Mouse (Mus musculus) right cerebral cortex, postnatal 4 days (tissue): ENCODE results near the gene Vps35l.
A peak's percentile ranks its signal among the peaks of the same experiment; 100 is the strongest.

Source experiments
- DNase-seq: peaks from one replicate; pipeline ENCODE4 v3.0.0-alpha.2; 2022

The Vps35l gene

DNA sequence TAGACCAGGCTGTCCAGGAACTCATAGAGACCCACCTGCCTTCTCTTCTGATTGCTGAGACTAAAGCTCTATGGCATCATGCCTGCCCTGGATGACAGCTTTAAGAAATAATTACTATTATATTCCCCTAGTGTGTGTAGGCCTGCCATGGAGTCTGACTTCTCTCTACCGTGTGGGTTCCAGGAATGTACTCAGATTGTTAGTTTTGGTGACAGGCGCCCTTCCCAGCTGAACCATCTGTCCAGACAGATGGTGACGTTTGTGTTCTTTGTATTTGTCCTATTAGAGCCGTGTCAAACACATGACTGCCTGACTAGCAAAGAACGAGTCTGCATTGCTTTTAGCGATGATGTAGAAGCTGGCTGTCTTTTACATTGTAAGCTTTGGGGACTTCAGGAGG, 38.5 kb downstream of the Vps35l start:
- DNase-seq, result no peak

DNA sequence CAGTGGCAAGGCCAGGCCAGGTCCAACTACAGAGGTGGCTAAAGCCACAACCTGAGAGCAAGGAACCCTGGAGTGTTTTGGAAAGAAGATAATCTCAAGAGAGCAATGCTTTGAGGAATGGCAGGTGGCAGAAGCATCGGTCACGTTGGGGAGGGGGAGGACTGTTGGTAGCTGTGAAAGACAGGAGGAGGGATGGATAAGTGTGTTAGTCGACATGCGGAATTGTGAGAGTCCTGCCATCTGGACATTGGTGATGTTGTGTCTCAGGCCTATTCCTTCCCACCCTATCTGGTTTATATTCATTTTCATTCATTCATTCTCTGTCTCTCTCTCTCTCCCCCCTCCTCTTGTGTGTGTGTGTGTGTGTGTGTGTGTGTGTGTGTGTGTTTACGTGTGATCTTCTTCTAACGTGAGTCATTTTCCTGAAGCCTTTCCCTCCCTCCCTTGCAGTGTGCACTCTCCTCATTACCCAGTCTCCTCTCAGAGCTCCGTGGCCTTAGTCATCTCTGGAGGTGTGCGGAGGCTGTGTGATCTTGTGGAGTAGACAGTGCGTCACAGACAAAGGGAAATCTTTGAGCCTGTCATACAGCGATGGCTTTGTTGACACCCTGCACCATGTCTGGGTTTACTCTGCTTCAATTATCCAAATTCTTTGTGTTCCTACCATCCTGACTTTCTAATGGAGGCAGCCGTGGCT, 43.4 kb downstream of the Vps35l start:
- DNase-seq, result no peak

DNA sequence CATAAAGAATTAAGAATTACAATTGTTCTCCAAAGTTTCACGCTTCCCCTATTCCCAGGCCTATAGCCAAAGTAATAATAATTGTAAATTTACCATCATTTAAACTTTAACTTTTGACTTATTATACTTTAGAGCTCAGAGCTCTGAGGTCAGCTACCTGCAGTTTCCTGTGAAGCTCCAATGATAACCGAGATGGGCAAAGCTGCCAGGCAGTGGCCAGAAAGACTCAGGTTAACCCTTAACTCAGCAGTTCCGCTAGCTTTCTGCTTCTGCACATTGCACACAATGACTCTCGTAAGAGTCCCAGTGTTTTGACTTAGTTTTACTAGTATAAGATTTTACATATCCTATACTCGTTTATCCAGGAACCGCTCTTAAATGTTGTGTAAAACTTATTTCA, 46.1 kb downstream of the Vps35l start:
- DNase-seq, result no peak

DNA sequence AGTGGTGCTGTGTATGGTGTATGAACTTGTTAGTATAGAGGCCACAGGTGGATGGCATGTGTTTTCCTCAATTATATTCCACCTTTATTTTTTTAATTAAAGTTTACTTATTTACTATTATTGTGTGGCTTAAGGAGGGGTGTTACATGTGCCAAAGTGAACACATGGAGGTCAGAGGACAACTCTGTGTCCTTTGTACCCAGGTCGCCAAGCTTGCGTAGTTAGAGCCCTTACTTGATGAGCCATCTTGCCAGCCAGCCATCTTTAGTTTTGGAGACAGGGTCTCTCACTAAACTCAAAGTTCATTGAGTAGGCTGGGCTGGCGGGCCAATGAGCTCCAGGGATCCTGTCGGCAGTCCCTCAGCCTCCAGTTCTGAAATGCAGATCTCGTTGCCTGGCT, 47.3 kb downstream of the Vps35l start:
- no peak for DNase-seq

DNA sequence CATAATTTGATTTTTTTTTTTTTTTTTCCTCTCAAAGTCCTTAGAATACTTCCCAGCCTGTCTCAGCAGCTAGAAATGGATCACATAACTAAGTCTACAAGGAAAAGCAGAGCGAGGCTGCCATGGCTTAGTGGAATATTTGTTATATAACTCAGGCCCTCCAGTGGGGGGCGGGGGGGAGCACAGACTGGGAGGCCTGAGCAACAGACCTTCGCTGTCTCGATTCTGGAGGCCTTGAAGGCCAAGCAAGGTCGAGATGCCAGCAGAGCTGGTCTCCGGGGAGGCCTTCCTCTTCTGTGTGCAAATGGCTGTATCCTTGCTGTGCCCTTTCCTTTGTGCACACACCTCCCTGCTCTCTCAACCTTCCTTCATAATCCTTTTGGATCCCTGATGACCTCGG, 48.5 kb downstream of the Vps35l start:
- DNase-seq, result no peak

DNA sequence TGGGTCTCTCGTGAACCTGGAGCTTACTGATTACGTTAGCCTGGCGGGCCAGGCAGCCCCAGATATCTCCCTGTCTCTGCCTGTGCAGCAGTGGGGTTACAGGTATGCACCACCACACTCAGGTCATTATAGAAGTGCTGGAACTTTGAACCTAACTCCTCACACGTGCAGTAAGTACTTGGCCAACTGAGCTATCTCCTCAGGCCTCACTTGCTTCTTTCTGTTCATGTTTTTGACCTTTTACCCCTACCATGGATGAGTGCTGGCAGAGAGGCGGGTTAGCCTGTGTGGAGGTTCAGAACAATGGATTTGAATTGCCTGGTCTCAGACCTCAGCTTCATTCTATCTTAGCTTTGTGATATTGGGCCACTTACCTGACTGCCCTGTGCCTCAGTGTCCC, 50.3 kb downstream of the Vps35l start:
- DNase-seq, result no peak

DNA sequence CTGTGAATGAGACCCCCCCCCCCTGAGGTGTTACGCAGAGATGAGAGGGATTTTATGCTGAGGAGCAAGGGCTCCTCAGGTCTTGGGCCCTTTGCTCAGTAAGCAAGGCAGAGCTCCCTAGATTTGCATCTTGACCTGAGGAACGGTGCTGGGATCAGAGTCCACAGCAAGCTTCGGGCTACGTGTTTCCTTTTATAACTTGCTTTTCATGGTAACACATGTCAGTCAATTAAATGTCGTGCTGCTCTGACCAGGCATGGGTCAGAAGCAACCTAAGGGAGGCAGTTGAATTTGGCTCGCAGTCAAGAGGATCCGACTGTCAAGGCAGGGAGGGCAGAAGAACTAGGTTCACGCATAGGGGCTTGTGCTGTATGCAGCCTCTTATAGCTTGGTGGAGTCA, 53.9 kb downstream of the Vps35l start:
- DNase-seq, result no peak

DNA sequence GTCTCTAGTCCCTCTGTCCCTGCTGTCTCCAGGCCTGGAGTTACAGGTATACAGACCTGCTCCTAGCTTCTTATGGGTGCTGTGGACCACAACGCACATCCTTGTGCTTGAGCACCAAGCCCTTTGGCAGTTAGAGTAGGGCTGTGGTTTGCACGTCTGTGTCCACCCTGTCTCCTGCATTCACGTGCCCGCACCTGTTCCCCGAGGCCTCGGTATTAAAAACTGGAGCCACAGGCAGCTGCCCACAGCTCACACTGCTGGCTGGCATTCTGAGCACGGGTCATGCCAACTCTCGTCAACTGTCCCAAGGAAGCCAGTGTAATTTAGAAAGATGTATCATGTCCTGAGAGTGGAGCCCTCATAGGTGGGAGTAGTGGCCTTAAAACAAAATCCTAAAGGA, 55.8 kb downstream of the Vps35l start:
- DNase-seq, result no peak

DNA sequence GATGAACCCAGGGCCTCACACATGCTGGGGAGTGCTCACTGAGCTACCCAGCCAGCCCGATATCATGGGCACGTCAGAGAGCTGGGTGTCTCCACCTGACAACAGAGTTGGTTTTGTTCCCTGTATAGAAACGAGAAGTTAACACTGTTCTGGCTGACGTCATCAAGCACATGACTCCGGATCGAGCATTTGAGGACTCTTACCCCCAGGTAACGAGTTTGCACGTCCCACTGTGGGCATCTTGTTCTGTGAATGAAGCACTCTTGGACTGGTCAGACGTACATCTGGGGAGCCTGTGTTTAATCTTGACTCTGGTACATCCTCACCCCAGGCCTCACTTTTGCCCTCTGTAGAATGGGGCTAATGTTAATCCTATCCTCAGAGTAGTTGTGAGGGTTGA, 56.8 kb downstream of the Vps35l start:
- no peak for DNase-seq

DNA sequence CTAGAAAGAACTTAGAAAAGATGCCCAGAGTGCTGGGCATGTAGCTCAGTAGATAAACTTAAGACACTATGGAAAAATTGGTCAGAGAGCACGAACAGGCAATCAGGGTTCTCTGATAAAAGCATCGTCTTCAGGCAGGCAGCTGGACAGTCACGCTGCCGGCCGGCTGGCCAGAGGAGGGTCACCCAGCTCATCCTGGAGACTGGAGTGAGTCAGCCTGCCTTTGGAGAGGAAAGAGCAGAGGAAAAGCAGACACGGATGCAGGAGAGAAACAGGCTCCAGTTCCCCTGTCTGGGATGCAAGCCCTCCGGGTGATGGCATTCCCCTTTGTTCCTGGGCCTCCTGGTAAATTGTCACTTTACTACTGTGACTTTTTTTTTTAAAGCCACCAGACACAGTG, 57.6 kb downstream of the Vps35l start:
- DNase-seq, result no peak

DNA sequence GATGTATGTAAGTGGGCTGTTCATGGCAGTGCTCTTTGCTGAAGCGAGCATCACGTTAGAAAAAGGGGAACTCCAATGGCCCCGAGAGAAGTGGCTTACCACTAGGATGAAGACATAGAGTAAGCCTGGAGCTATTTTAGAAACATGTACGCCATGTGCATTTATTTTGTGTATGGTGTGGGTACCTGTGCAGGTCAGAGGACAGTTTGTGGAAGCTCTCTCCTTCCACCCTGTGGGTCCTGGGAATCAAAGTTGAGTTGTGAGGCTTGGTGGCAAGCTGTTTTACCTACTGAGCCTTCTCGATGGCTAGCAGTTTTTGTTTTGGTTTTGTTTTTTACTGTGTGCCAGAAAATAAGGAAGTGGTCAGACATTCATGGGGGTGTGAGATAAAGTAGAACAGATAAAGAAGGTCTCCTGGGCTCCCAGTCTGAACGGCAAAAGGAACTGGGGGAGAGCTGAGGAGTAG, 58.1 kb downstream of the Vps35l start:
- no peak for DNase-seq

DNA sequence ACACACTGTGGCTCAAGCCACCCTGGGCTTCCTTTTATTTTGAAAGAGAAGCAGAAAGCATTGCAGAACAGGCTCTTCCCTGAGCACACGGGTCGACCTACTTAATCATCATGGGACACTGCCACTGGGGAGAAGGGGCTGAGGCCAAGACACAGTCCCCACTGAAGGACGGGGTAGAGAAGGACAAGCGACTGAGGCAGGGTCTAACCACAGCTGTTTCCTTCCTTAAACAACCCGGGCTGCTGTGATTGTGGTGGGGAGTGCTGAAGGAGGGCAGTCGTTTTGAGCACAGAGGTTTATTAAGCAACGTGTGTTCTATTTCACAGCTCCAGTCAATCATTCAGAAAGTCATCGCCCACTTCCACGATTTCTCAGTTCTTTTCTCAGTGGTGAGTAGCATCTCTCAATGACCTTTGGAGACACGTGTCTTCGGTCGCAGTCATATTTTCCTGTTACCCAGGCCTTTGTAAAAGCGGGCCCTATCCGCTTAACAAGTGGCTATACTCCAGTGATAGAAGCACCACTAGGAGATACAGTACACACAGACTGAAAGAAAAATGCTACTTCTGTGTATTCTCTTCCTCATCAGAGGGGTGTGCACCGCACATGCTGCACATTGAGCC, 60.2 kb downstream of the Vps35l start:
- no peak for DNase-seq

DNA sequence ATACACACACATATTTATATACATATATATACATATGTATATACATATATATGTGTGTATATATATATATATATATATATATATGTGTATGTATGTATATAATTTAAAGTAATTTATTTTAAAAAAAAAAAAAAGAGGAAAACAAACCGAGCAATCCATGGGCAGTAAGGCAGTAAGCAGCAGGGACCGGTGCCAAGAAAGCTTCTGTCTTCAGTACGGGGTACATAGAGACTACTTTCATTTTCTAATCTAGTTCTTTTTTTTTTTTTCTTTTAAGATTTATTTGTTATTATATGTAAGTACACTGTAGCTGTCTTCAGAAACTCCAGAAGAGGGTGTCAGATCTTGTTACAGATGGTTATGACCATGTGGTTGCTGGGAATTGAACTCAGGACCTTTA, 61.8 kb downstream of the Vps35l start:
- DNase-seq, result peak; percentile 22

DNA sequence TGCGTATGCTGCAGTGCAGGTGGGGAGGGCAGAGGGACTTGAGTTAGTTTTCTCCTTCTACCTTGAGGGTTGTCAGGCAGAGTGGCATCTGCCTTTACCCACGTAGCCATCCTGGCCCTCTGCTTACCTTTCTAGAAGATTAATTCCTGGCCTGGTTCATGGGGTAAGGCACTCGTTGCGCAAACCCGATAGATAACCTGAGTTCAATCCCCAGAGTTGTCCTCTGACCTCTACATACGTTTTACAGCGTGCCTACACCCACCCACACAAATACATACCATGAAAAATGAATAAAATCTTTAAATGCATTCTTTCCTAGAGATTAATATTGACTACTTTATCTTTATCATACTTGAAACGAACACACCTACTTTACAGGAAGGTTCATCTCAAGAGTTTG, 63.4 kb downstream of the Vps35l start:
- no peak for DNase-seq

DNA sequence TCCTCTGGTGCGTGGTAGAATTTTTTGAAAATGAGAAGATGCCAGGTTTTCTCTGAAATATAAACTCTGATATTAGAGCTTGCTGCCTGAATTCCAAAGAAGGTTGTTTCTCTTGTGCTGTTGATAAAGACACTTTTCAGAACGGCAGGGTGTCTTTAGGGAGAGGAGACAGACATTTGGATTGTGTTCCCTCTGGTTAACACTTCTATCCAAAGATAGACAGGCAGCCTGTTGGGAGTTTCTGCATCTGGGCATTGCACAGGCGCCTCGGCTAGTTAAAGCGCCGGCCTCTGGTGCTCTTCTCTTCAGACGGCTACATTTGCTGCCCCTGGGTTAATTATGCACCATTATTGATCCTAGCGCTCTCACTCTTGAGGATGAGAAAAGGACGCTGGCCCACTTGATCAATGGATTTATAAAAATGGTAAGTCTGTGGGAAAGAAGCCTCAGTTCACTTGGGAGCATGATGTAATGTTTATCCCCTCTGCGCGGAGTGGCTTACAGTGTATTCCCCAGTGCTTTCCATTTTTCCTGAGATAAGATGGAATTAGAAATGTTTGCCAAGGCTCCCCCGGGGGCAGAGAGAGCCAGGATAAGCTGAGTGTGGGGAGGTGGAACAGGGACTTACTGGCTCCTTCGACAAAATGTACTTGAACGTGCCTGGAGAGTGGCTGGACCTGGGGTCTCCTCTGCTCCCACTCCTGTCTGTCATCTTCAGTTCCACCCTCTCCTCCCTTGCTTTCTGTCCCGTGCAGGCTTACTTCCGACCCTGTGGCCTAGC, 66.8 kb downstream of the Vps35l start:
- no peak for DNase-seq

DNA sequence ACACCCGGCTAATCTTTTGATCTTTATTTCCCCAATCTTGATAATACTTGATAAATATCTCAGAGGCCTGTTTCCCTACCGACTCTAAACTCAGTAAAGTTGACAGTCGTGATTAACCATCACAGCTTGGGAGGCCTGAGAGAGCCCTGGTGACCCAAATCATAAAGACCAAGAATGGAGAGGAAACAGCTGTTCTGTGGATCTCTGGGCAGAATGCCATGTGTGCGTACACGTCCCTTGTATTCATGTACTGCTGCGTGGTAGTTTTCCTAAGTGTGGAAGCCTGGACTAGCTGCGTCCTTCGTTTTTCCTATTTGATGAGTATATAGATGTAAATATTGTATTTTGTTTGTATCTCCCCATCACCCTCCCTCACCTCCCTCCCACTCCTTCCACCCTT, 67.9 kb downstream of the Vps35l start:
- DNase-seq, result no peak

DNA sequence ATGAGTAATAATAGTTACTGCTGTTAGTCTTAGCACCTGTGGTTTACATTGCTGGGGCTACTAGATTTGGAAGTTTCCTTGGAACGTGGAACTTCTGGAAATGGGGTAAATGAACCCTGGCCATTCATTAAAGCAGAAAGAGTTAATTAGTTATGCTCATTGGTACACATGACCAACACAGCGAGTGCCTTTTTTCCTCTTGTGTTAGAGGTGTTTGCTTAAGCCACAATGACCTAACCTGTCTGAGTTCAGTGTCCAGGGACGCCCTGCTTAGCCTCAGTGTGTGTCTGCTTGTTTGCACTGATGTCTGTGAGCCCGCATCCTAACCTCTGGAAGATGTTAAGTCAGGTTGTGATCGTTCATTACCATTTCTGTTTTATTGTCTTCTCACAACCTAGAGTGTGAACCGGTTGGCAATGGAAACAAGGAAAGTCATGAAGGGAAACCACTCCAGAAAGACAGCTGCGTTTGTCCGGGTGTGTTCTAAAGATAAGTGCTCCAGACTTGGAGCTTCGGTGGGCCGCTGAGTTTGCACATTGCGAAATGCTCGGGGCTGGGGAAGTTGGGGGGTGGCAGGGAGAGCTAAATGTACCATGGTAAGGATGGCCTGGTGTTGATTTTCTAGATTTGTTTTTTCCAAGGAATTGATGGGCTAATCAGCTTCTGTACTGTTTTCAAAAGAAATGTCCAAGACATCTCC, 71.5 kb downstream of the Vps35l start:
- no peak for DNase-seq

DNA sequence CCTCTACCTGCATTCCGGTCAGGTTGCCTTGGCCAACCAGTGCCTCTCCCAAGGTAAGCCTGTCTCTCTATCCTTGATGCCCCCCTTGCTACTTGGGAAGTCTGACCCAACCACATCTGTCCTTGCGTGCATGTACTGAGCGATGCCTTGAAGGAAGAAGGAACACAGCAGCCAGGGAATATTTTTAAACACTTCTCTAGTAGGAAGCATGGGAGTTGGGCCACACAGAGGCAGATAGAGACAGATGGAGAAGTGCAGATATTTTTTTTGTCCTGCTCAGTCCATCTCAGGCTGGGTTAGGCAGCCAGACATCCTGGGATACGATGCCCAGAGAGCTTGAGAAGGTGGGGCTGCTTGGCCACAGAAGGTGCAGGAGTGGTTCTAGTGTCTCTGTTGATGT, 73.6 kb downstream of the Vps35l start:
- DNase-seq, result no peak

DNA sequence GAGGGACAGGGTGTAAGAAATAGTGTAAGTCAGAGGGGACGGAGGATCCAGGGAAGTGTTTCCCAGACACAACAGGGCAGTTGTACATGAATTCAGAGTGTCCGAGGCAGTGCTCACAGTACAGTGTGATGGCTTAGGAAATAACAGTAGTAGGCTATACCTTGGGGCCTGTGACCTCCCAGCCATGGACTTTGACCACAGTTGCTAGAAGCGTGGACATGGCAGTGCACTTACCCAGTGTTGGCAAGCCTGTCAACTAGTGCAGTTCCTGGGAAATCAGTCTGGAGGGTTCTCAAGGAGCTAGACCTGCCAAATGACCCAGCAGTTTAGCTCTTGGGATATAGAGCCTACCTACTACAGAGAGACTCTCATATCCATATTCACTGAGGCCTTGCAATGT, 76.2 kb downstream of the Vps35l start:
- DNase-seq, result no peak

DNA sequence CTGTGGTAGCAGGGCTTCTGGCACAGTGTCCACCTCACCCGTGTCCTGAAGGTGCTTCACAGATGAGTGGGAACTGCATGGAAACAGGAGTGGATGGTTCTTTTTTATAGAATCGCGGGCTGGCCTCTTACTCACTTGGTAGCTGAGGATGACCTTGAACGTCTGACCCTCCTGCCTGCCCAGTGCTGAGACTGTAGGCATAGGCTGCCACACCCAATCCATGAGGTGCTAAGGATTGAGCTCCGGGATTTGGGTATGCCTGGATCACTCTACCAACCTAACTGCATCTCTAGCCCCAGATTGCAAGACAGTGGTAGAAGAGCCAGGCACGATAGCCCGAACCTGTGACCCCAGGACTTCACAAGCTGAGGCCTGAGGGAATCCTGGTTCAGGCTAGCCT, 77.7 kb downstream of the Vps35l start:
- DNase-seq, result no peak

DNA sequence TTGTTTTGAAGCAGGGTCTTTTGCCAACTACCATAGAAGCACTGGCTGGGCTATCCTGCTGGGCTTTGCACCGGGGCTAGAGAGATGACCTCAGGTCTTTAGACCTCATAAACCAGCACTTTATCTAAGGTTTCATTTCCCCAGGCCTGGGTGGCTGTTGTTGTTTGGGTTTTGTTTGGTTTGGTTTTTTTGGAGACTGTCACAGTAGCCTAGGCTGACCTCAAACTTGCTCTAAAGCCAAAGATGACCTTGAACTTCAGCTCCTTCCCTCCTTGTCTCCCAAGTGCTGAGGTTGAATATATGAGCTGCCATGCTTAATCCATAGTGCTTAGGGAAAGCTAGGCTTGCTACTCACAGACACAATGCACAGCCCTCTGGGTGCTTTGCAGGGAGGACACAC, 79.6 kb downstream of the Vps35l start:
- no peak for DNase-seq

DNA sequence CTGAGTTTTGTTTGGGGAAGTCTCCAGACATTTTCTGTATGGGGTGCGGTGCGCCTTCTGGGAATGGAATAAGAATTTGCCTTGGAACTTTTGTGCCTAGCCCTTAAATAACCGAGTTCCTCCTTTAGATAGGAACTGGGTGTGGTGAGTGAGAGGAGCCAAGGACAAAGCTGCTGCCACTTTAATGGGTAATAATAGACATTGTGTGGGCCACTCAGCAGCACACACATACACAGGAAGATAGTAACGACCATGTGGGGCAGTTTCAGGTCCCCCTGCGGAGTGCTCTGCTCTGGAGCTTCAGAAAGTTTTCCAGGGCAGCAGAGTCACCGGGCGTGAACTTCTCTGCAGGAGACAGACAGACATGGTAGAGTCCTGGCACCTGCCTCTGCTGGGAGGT, 81.3 kb downstream of the Vps35l start:
- DNase-seq, result no peak

DNA sequence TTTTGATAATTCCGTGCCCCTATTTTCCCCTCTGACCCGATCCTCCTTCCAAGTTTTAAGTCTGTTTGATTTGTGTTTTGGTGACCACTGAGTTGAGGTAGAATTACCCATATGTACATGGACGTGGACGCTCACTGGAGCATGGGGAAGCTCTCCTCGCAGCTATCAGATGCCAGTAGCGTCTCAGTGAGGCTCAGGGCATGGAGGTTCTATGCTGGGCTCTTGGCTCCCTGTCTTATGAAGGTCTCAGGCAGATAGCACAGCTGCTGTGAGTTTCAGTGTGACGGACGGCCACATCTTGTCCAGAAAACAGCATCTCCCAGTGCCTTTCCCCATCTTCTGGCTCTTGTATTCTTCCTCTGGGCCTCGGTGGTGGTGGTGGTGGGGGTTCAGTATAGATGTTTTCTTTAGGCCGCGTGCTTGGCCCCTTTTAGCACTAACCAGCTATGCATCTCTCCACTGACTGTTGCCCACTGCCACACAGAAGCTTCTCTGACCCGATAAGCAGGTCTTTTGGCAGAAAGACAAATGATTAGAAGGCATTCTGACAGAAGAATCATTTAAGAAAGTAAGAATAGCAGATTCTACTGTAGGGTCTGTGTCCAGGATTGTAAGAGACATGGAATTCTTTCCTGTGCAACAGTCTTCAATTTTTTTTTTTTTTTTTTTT, 82.0 kb downstream of the Vps35l start:
- no peak for DNase-seq
